Comparison of ENCODE assay signal across 25 mouse cellular contexts in genomic region chr3:105769380-105769779, GRCm38 (mm10).
"Had no signal": no experiment of that assay in that cellular context is flagged by ENCODE, and none has a peak within 500 bp of the region (broad histone marks: within the 10 kb centered on the region; RNA-seq: fewer than 3 reads in every experiment).

No protein-coding gene starts in this region.

- H3K27me3 ChIP-seq: heart, embryonic 12.5 days; hindbrain, embryonic 12.5 days; kidney, embryonic 15.5 days; limb, embryonic 12.5 days; liver, embryonic 13.5 days; liver, embryonic 15.5 days had no signal

- DNase-seq: gastrocnemius, postnatal 14 days; gastrocnemius, postnatal 36 days; heart, adult 11 months; heart, adult 2 months; heart, postnatal 10 days; heart, postnatal 4 days; kidney, adult 11 months; kidney, adult 2 months; kidney, adult 9 months; kidney, postnatal 14 days; kidney, postnatal 36 days; layer of hippocampus, adult 9-11 months; layer of hippocampus, postnatal 36 days; liver; liver, embryonic 13.5 days had no signal

- H3K4me1 ChIP-seq: hindbrain, embryonic 10.5 days; hindbrain, embryonic 12.5 days; kidney, embryonic 15.5 days; limb, embryonic 10.5 days; limb, embryonic 12.5 days had no signal

- H3K9me3 ChIP-seq: heart, embryonic 12.5 days; hindbrain, embryonic 10.5 days; hindbrain, embryonic 12.5 days; kidney, embryonic 15.5 days; limb, embryonic 10.5 days; limb, embryonic 12.5 days; liver, embryonic 13.5 days; liver, embryonic 15.5 days had no signal

- ATAC-seq: hindbrain, embryonic 16.5 days; intestine, embryonic 16.5 days had no signal

- H3K4me3 ChIP-seq: heart, adult 2 months; heart, embryonic 12.5 days; hindbrain, embryonic 10.5 days; hindbrain, embryonic 12.5 days; kidney, embryonic 15.5 days; limb, embryonic 10.5 days; limb, embryonic 12.5 days; liver, embryonic 13.5 days; liver, embryonic 15.5 days had no signal

- H3K36me3 ChIP-seq: heart, embryonic 12.5 days; hindbrain, embryonic 10.5 days; hindbrain, embryonic 12.5 days; kidney, embryonic 15.5 days; limb, embryonic 10.5 days; limb, embryonic 12.5 days; liver, embryonic 15.5 days had no signal

- H3K27ac ChIP-seq: heart, adult 2 months; hindbrain, embryonic 10.5 days; hindbrain, embryonic 12.5 days; hindbrain, embryonic 14.5 days; kidney, embryonic 15.5 days; limb, embryonic 10.5 days; limb, embryonic 12.5 days; liver, embryonic 15.5 days had no signal
